Mouse (Mus musculus) spleen, adult 2 months (tissue): Measurements from ENCODE around the gene Flrt1. TPM values are rescaled to one million over a fixed set of nuclear protein-coding genes. Genes with fewer than 3 reads are reported as not detected.
"Not testable (repeated sequence)": the region's sequence is repeated elsewhere in the genome, so short reads cannot be mapped to it uniquely, and the experiment has no call there.

Source experiments
- DNase-seq, 2 experiments: peaks; one replicate each; pipeline versions ENCODE4 v3.0.0 to v3.0.0-alpha.2; 2012 to 2021; ENCODE audit warnings: low spot score in 2 of 2, low read depth in 1 of 2
- H3K27ac ChIP-seq: fragments of 200-500 bp; 2 replicates; pipeline ENCODE4 v1.5.1; 2012; ENCODE audit warnings: low read length, inconsistent platforms; ENCODE audit not compliant: insufficient read depth
- H3K27me3 ChIP-seq: fragments of 200-500 bp; 2 replicates; pipeline ENCODE4 v1.6.1; 2012; ENCODE audit warnings: mild to moderate bottlenecking, moderate library complexity, low read length, inconsistent platforms; ENCODE audit not compliant: control insufficient read depth, insufficient read depth
- H3K36me3 ChIP-seq: fragments of 200-500 bp; 2 replicates; pipeline ENCODE4 v1.6.1; 2012; ENCODE audit warnings: mild to moderate bottlenecking, low read length, inconsistent platforms; ENCODE audit not compliant: control insufficient read depth, insufficient read depth
- H3K4me1 ChIP-seq: fragments of 200-500 bp; 2 replicates; pipeline ENCODE4 v1.6.1; 2011; ENCODE audit warnings: inconsistent platforms; ENCODE audit not compliant: control insufficient read depth, insufficient read depth, insufficient read length
- H3K4me3 ChIP-seq: fragments of 200-500 bp; 2 replicates; pipeline ENCODE4 v1.5.1; 2011; ENCODE audit warnings: mild to moderate bottlenecking, inconsistent platforms; ENCODE audit not compliant: insufficient read depth, insufficient read length; ENCODE audit errors: extremely low read depth
- CTCF ChIP-seq: fragments of 200-500 bp; IDR thresholded peaks from 2 replicates; pipeline ENCODE4 v1.5.1; 2011; ENCODE audit warnings: mild to moderate bottlenecking, inconsistent platforms; ENCODE audit not compliant: insufficient read depth, insufficient read length, insufficient replicate concordance; ENCODE audit errors: extremely low read depth
- POLR2A ChIP-seq: fragments of 200-500 bp; IDR thresholded peaks from 2 replicates; pipeline ENCODE4 v1.6.1; 2011; ENCODE audit warnings: low read depth, low read length, inconsistent platforms
- WGBS: fragments of 180-500 bp; shearing (Covaris S2); methylation state at CpG from one replicate; pipeline ENCODE4 v1.1.7; 2018; 5-methylcytosine and 5-hydroxymethylcytosine counted together
- polyA plus RNA-seq: library from polyadenylated mRNA; depleted of rRNA; stranded (reverse); fragments of >200 nt; gene quantifications from 2 replicates; pipeline ENCODE4 v1.2.3, GENCODE M21; 2012; rRNA removed

Flrt1 gene
- polyA plus RNA-seq, 1 experiment = 0.16 TPM

DNA sequence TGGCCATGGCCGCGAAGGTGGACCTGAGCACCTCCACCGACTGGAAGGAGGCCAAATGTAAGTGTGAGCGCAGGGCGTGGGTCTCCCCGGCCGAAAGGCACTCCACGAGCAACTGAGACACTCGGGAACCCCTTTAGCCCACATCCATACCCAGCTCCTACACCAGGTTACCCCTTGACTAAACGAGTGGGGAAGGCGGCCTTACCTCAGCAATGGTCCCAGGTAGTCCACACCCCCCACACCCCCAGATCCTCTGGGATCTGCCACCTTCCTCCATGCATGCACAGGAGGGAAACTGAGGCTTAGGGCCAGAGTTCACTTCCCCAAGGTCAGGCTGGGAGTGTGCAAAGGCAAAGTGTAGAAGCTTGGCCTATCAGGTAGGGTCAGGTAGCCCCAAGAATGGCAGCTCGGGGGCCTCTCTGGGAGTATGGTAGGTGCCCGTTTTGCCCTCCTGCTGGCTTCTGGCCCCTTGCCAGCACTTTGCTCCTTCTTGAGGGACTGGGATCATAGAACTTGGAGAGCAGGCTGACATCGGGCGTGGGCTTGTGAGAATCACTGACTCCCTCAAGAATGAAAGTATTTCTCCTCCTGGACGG, 48.3 kb downstream of the Flrt1 start:
- H3K4me1 ChIP-seq = peaks cover 12% of the 10 kb centered on the region
- peak overlapping the region; percentile 82 for H3K4me3 ChIP-seq
- DNase-seq = no peak
- 3% methylated on average over 16 of the region's 16 CpGs for WGBS
- no peaks in the 10 kb centered on the region for H3K27me3 ChIP-seq
- no peak overlapping the region for H3K27ac ChIP-seq
- no peaks in the 10 kb centered on the region for H3K36me3 ChIP-seq
- TF ChIP-seq CTCF (no peak), POLR2A (no peak)

DNA sequence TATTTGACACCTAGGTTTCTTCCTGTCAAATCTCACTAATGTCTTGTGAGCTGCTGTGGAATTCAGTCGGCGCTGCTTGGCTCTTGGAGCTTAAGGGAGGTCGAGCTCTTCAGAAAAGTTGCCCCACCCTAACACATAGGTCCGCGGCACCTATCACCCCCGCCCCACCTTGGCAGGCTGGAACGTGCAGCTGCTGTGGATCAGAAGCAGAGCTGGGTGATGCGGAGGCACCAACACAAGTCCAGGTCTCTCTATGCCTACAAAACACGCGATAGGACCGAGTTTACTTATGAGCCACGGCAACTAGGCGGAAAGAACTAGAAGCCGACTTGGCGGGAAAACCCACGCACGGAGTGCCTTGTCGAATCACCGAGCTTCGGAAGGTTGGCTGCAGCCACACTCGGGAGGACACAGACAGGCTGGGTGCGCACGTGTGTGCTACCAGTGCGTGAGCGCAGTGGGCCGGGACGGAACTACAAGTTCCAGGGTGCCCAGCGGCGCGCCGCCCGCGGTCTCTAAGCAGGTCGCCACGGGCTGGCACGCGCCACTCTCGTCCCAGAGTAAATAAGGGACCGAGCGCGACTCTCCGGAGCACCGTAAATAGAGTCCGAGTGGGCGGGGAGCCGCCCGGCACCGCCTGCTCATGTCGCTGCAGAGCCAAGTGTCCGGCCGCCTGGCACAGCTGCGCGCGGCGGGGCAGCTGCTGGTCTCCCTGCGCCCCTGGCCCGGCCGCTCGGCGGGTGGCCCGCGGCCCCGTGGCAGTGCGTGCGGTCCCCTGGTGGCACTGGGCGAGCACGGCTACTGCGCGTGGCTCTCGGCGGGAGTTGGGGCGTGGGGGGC, 49.1 kb downstream of the Flrt1 start, which contains the start of gene Macrod1:
Macrod1 (plus strand) TSS at position 563 of the 840 bp plus-strand sequence.
- Histone ChIP-seq H3K27ac (no peak within 1 kb of the TSS), H3K36me3 (no peaks in the 10 kb centered on the region), H3K4me3 (peak within 1 kb of the TSS; percentile 82), H3K4me1 (peaks cover 12% of the 10 kb centered on the region), H3K27me3 (no peaks in the 10 kb centered on the region)
- DNase-seq = peak in 1 of 2 experiments; percentile 70
- TF ChIP-seq POLR2A (no peak), CTCF (no peak)
- WGBS = 2% methylated on average over 72 of the region's 72 CpGs

DNA sequence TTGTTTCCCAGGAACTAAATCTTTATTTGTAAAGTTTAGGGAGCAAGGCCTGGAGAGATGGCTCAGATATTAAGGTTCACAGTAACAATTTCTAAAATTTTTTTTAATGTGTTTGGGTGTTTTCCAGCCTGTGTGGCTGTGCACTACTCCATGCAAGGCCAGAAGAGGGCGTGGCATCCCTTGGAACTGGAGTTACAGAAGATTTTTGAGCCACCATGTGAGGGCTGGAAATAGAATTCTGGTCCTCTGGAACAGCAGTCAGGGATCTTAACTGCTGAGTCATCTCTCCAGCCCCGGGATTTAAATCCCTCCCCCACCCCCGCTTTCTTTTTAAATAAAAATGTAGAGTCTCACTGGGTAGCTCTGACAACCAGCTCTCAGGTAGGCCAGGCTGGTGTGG, 50.4 kb downstream of the Flrt1 start:
- Histone ChIP-seq H3K4me3 (no peak overlapping the region), H3K4me1 (peaks cover 12% of the 10 kb centered on the region), H3K36me3 (no peaks in the 10 kb centered on the region), H3K27me3 (no peaks in the 10 kb centered on the region), H3K27ac (no peak overlapping the region)
- TF ChIP-seq CTCF (no peak), POLR2A (no peak)
- 52% methylated on average over 3 of the region's 3 CpGs for WGBS
- no peak for DNase-seq

DNA sequence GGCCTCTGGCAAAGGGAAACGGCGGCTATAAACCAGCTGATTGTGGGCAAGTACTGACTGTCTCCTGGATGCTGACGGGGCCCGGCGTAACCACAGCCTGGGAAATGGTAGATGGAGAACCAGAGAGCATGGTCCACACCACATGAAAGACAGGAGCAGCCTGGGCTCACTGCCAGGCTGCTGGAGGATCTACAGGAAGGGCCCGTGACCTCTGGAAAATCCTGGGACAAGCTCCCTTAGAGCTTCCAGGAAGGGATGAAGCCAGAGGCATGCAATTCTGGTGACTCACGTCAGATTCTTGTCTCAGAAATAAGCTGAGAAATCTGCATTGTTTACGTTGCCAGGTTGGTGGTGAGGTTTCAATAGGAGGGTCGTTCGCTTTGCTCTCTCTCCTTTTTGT, 50.8 kb downstream of the Flrt1 start:
- Histone ChIP-seq H3K36me3 (no peaks in the 10 kb centered on the region), H3K27me3 (no peaks in the 10 kb centered on the region), H3K27ac (no peak overlapping the region), H3K4me3 (no peak overlapping the region), H3K4me1 (peaks cover 12% of the 10 kb centered on the region)
- TF ChIP-seq CTCF (no peak), POLR2A (no peak)
- DNase-seq = no peak
- 71% methylated on average over 10 of the region's 10 CpGs for WGBS

DNA sequence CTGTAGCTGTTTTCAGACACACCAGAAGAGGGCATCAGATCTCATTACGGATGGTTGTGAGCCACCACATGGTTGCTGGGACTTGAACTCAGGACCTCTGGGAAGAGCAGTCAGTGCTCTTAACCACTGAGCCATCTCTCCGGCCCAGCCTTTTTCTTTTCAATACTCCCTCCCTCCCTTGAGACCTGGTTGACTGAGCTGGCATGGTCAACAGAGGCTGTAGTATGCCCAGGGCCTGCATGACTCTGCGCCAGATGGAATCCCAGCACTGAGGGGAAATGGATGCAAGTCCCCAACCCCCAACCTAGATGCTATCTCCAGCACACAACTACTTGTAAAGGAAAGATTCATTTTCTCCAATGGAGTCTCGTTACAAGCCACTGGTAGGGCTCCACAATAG, 52.1 kb downstream of the Flrt1 start:
- not testable (repeated sequence) for H3K27ac ChIP-seq, H3K4me3 ChIP-seq, H3K36me3 ChIP-seq, DNase-seq, H3K27me3 ChIP-seq
- H3K4me1 ChIP-seq = peaks cover 12% of the 10 kb centered on the region
- WGBS = 88% methylated on average over 4 of the region's 4 CpGs

DNA sequence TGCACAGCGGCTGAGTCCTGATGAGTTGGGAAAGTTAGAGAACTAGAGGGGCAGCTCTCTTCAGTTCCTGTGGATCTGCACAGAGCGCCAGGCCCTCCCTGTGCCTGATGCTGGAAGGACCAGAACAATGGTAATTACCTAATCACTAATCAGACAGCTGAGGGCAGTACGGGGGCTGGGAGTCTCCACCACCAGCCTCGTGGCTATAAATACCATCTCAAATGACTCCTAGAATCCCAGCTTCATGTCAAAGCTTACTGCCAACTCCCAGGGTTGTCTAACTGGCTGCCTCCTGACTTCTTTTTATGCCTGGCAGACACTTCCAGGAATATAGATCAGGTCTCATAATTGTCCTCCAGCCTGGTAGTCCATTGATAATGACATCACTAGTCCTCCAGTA, 60.8 kb downstream of the Flrt1 start:
- Histone ChIP-seq H3K4me1 (peaks cover 6% of the 10 kb centered on the region; the same call in 1 of the 2 replicates), H3K4me3 (no peak overlapping the region), H3K36me3 (no peaks in the 10 kb centered on the region), H3K27me3 (no peaks in the 10 kb centered on the region), H3K27ac (no peak overlapping the region)
- TF ChIP-seq CTCF (no peak), POLR2A (no peak)
- DNase-seq = no peak
- WGBS = 77% methylated on average over 4 of the region's 4 CpGs

DNA sequence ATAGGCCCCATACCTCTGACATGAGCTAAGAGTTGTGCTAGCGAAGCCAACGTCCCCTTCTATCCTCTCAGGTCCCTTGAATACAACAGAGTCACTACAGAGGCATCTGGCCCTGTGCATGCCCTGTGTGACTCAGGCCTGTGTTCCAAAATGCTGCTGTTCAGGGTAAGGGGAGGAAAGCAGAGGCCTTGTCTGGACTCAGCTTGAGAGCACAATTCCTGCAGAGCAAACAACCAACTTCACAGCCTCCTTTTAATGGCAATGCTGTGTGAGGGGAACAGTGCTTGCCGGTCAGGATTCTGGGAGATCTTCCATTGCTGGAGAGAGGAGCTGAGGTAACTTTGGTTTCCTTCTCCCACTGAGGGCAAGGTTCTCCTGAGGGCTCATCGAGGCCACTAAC, 61.2 kb downstream of the Flrt1 start:
- TF ChIP-seq CTCF (no peak), POLR2A (no peak)
- Histone ChIP-seq H3K4me3 (no peak overlapping the region), H3K27ac (no peak overlapping the region), H3K4me1 (peaks cover 6% of the 10 kb centered on the region; the same call in 1 of the 2 replicates), H3K36me3 (no peaks in the 10 kb centered on the region), H3K27me3 (no peaks in the 10 kb centered on the region)
- WGBS = 72% methylated on average over 4 of the region's 4 CpGs
- DNase-seq = no peak

Other genes with a start within 250 kb of the Flrt1 start
- 82.5 and 106 TPM in 2 replicates for gene Ccdc88b, start 247.5 kb downstream of the Flrt1 start, polyA plus RNA-seq
- 135 and 150 TPM in 2 replicates for gene Trmt112, start 196.0 kb downstream of the Flrt1 start, polyA plus RNA-seq
- 54.6 and 59.4 TPM in 2 replicates for gene Prdx5, start 195.6 kb downstream of the Flrt1 start, polyA plus RNA-seq
- 48.4 and 53.7 TPM in 2 replicates for gene Esrra, start 183.9 kb downstream of the Flrt1 start, polyA plus RNA-seq
- gene Catsperz, start 180.3 kb downstream of the Flrt1 start, polyA plus RNA-seq = 0.11 and 0.28 TPM in 2 replicates
- 0.04 and 0.11 TPM in 2 replicates for gene Kcnk4, start 171.2 kb downstream of the Flrt1 start, polyA plus RNA-seq
- 24.9 and 32.5 TPM in 2 replicates for gene Bad, start 163.9 kb downstream of the Flrt1 start, polyA plus RNA-seq
- gene Gpr137, start 163.2 kb downstream of the Flrt1 start, polyA plus RNA-seq = 54.6 and 61.7 TPM in 2 replicates
- gene Ppp1r14b, start 130.8 kb downstream of the Flrt1 start, polyA plus RNA-seq = 69.0 and 82.5 TPM in 2 replicates
- 31.5 and 31.7 TPM in 2 replicates for gene Plcb3, start 129.3 kb downstream of the Flrt1 start, polyA plus RNA-seq
- gene Fkbp2, start 125.2 kb downstream of the Flrt1 start, polyA plus RNA-seq = 22.1 and 26.2 TPM in 2 replicates
- gene Vegfb, start 118.1 kb downstream of the Flrt1 start, polyA plus RNA-seq = 20.7 and 23.9 TPM in 2 replicates
- 24.1 and 25.3 TPM in 2 replicates for gene Dnajc4, start 113.2 kb downstream of the Flrt1 start, polyA plus RNA-seq
- 19.4 and 26.5 TPM in 2 replicates for gene Nudt22, start 109.6 kb downstream of the Flrt1 start, polyA plus RNA-seq
- 4.7 and 6.4 TPM in 2 replicates for gene Trpt1, start 109.6 kb downstream of the Flrt1 start, polyA plus RNA-seq
- gene Fermt3, start 86.3 kb downstream of the Flrt1 start, polyA plus RNA-seq = 194 and 240 TPM in 2 replicates
- gene Stip1, start 65.8 kb downstream of the Flrt1 start, polyA plus RNA-seq = 27.4 and 31.3 TPM in 2 replicates
- gene Macrod1, start 48.9 kb downstream of the Flrt1 start, polyA plus RNA-seq = 13.4 and 17.9 TPM in 2 replicates
- gene Otub1, start 100.6 kb upstream of the Flrt1 start, polyA plus RNA-seq = 64.3 and 81.9 TPM in 2 replicates
- 636 and 1,081 TPM in 2 replicates for gene Cox8a, start 111.9 kb upstream of the Flrt1 start, polyA plus RNA-seq
- gene Naa40, start 135.5 kb upstream of the Flrt1 start, polyA plus RNA-seq = 20.5 and 25.1 TPM in 2 replicates
- gene Rcor2, start 161.6 kb upstream of the Flrt1 start, polyA plus RNA-seq = 1.8 and 3.5 TPM in 2 replicates
- gene Mark2, start 236.1 kb upstream of the Flrt1 start, polyA plus RNA-seq = 84.8 and 111 TPM in 2 replicates